Mouse (Mus musculus) limb, embryonic 11.5 days (tissue): ENCODE measurements around the gene Slc35a1. TPM values are rescaled to one million over a fixed set of nuclear protein-coding genes. Genes with fewer than 3 reads are reported as not detected.
"Not testable (repeated sequence)": the region's sequence is repeated elsewhere in the genome, so short reads cannot be mapped to it uniquely, and the experiment has no call there.

Source experiments
- ATAC-seq: fragments of 200-750 bp; cut with Nextera tagmentation; 2 replicates; pipeline ENCODE4 v1.8.0; 2017; ENCODE audit warnings: low read depth; ENCODE audit not compliant: insufficient number of reproducible peaks, low FRiP score, low TSS enrichment
- DNase-seq: peaks from one replicate; pipeline ENCODE4 v3.0.0-alpha.2; 2015; ENCODE audit warnings: low spot score
- H3K27ac ChIP-seq: fragments of 300-500 bp; sonication (generic); replicated peaks from 2 replicates; pipeline ENCODE4 v1.5.1; 2014; ENCODE audit warnings: low read depth, mild to moderate bottlenecking, low read length
- H3K27me3 ChIP-seq: fragments of 300-500 bp; sonication (generic); 2 replicates; pipeline ENCODE4 v1.6.1; 2014; ENCODE audit warnings: mild to moderate bottlenecking, low read length, mixed read lengths; ENCODE audit not compliant: control insufficient read depth, insufficient read depth
- H3K36me3 ChIP-seq: fragments of 300-500 bp; sonication (generic); 2 replicates; pipeline ENCODE4 v1.6.1; 2014; ENCODE audit warnings: mild to moderate bottlenecking, low read length, moderate library complexity, mixed read lengths; ENCODE audit not compliant: control insufficient read depth, insufficient read depth
- H3K4me1 ChIP-seq: fragments of 300-500 bp; sonication (generic); 2 replicates; pipeline ENCODE4 v1.6.1; 2014; ENCODE audit warnings: low read length, mixed read lengths; ENCODE audit not compliant: control insufficient read depth, insufficient read depth
- H3K4me2 ChIP-seq: fragments of 300-500 bp; sonication (generic); 2 replicates; pipeline ENCODE4 v1.6.1; 2014; ENCODE audit warnings: low read depth, mild to moderate bottlenecking, moderate library complexity; ENCODE audit not compliant: severe bottlenecking
- H3K4me3 ChIP-seq: fragments of 300-500 bp; sonication (generic); 2 replicates; pipeline ENCODE4 v1.5.1; 2014; ENCODE audit warnings: low read depth, low read length
- H3K9ac ChIP-seq: fragments of 300-500 bp; sonication (generic); 2 replicates; pipeline ENCODE4 v1.6.1; 2014; ENCODE audit warnings: mild to moderate bottlenecking, low read length
- H3K9me3 ChIP-seq: fragments of 300-500 bp; sonication (generic); 2 replicates; pipeline ENCODE4 v1.6.1; 2016; ENCODE audit warnings: low read length; ENCODE audit not compliant: control insufficient read depth
- WGBS: fragments of 180-500 bp; shearing (Covaris S2); extraction: QIAGEN DNeasy Blood & Tissue Kit; methylation state at CpG from one replicate; pipeline ENCODE4 v1.1.7; 2014; 5-methylcytosine and 5-hydroxymethylcytosine counted together
- polyA plus RNA-seq: library from polyadenylated mRNA; unstranded; fragments of >200 nt; fragmentation: Nextera tagmentation; extraction: Ambion mirVana; gene quantifications from 2 replicates; pipeline ENCODE4 v1.2.1, GENCODE M21; 2014

Gene Slc35a1
- 51.2 and 53.0 TPM in 2 replicates for polyA plus RNA-seq

- Histone ChIP-seq H3K27ac (peak within 1 kb of the TSS; percentile 88), H3K36me3 (no peaks in the 10 kb centered on the region), H3K9ac (peak within 1 kb of the TSS; percentile 97), H3K4me1 (peaks cover 9% of the 10 kb centered on the region; the same call in 1 of the 2 replicates), H3K4me3 (peak within 1 kb of the TSS; percentile 83), H3K4me2 (peak within 1 kb of the TSS; percentile 45), H3K9me3 (no peaks in the 10 kb centered on the region), H3K27me3 (no peaks in the 10 kb centered on the region)
- ATAC-seq, result peak; percentile 92
- DNase-seq, result peak; percentile 92
- under 1% methylated on average over 65 of the region's 65 CpGs for WGBS
These were observed at the start of gene Slc35a1 for GRCm38 (mm10) chr4:34686874-34687567. Gene Slc35a1 (minus strand): TSS chr4:34687438.

- no peak overlapping the region for H3K9ac ChIP-seq
- WGBS, result 73% methylated on average over 3 of the region's 3 CpGs
- H3K4me3 ChIP-seq, result no peak overlapping the region
- H3K36me3 ChIP-seq, result no peaks in the 10 kb centered on the region
- H3K9me3 ChIP-seq, result no peaks in the 10 kb centered on the region
- DNase-seq (no peak), ATAC-seq (no peak)
- no peak overlapping the region for H3K27ac ChIP-seq
- H3K4me1 ChIP-seq, result peaks cover 2% of the 10 kb centered on the region; the same call in 1 of the 2 replicates
- no peaks in the 10 kb centered on the region for H3K27me3 ChIP-seq
- H3K4me2 ChIP-seq, result no peak overlapping the region
These were observed 47.2 kb upstream of the Slc35a1 start for GRCm38 (mm10) chr4:34734461-34734860.

- not testable (repeated sequence) for H3K4me1 ChIP-seq, H3K27ac ChIP-seq, DNase-seq, H3K4me3 ChIP-seq, H3K27me3 ChIP-seq, H3K9ac ChIP-seq, H3K4me2 ChIP-seq, H3K36me3 ChIP-seq, ATAC-seq, H3K9me3 ChIP-seq
- 32% methylated on average over 2 of the region's 2 CpGs for WGBS
These were observed 46.2 kb upstream of the Slc35a1 start for GRCm38 (mm10) chr4:34733415-34733814.

- H3K4me1 ChIP-seq, result peaks cover 2% of the 10 kb centered on the region; the same call in 1 of the 2 replicates
- peak within 1 kb of the TSS; percentile 52 for H3K4me3 ChIP-seq
- peak; percentile 92 for ATAC-seq
- H3K4me2 ChIP-seq, result peak within 1 kb of the TSS; percentile 84
- peak; percentile 86 for DNase-seq
- H3K9me3 ChIP-seq, result no peaks in the 10 kb centered on the region
- under 1% methylated on average over 38 of the region's 38 CpGs for WGBS
- peak within 1 kb of the TSS; percentile 34 for H3K9ac ChIP-seq
- no peaks in the 10 kb centered on the region for H3K36me3 ChIP-seq
- H3K27me3 ChIP-seq, result no peaks in the 10 kb centered on the region
- no peak within 1 kb of the TSS for H3K27ac ChIP-seq
These were observed 42.7 kb upstream of the Slc35a1 start, which contains the start of gene Cfap206 for GRCm38 (mm10) chr4:34729851-34730341. Gene Cfap206 (minus strand): TSS chr4:34730206.

GRCm38 (mm10) chr4:34725710-34726109, 38.5 kb upstream of the Slc35a1 start:
- ATAC-seq, H3K4me1 ChIP-seq, H3K36me3 ChIP-seq, H3K4me3 ChIP-seq, H3K9ac ChIP-seq, H3K27ac ChIP-seq, H3K9me3 ChIP-seq, H3K4me2 ChIP-seq, H3K27me3 ChIP-seq, DNase-seq: not testable (repeated sequence)
- WGBS, result 90% methylated on average over 3 of the region's 3 CpGs

GRCm38 (mm10) chr4:34724306-34724705, 37.1 kb upstream of the Slc35a1 start:
- Histone ChIP-seq H3K27ac (no peak overlapping the region), H3K4me3 (no peak overlapping the region), H3K9me3 (0 out of 2 replicates have a peak, but pooled peaks cover 3% of the 10 kb centered on the region), H3K36me3 (no peaks in the 10 kb centered on the region), H3K9ac (no peak overlapping the region), H3K4me2 (no peak overlapping the region), H3K4me1 (no peaks in the 10 kb centered on the region), H3K27me3 (no peaks in the 10 kb centered on the region)
- no peak for ATAC-seq
- no peak for DNase-seq
- 62% methylated on average over 4 of the region's 4 CpGs for WGBS

GRCm38 (mm10) chr4:34723186-34723585, 35.9 kb upstream of the Slc35a1 start:
- 85% methylated on average over 4 of the region's 4 CpGs for WGBS

GRCm38 (mm10) chr4:34720127-34720895, 33.1 kb upstream of the Slc35a1 start:
- Histone ChIP-seq H3K27me3 (no peaks in the 10 kb centered on the region), H3K27ac (no peak overlapping the region), H3K36me3 (no peaks in the 10 kb centered on the region), H3K4me2 (no peak overlapping the region), H3K4me3 (no peak overlapping the region), H3K4me1 (no peaks in the 10 kb centered on the region), H3K9me3 (0 out of 2 replicates have a peak, but pooled peaks cover 4% of the 10 kb centered on the region), H3K9ac (no peak overlapping the region)
- 92% methylated on average over 7 of the region's 7 CpGs for WGBS
- no peak for DNase-seq
- no peak for ATAC-seq

More at GRCm38 (mm10) chr4:34723186-34723585, 35.9 kb upstream of the Slc35a1 start:
- no peak for DNase-seq
- Histone ChIP-seq H3K36me3 (no peaks in the 10 kb centered on the region), H3K4me3 (no peak overlapping the region), H3K27me3 (no peaks in the 10 kb centered on the region), H3K27ac (no peak overlapping the region), H3K4me1 (no peaks in the 10 kb centered on the region), H3K4me2 (no peak overlapping the region), H3K9ac (no peak overlapping the region), H3K9me3 (0 out of 2 replicates have a peak, but pooled peaks cover 4% of the 10 kb centered on the region)
- ATAC-seq, result no peak
